Mouse (Mus musculus) cerebellum, adult 2 months (tissue): Measurements from ENCODE around the gene Synpr.

Source experiments
- CTCF ChIP-seq: fragments of 200-500 bp; IDR thresholded peaks from 2 replicates; pipeline ENCODE4 v1.5.1; 2011; ENCODE audit warnings: low read depth, mild to moderate bottlenecking, control low read depth, low read length, moderate library complexity, borderline replicate concordance; ENCODE audit not compliant: insufficient read depth
- POLR2A ChIP-seq: fragments of 200-500 bp; IDR thresholded peaks from 2 replicates; pipeline ENCODE4 v1.6.1; 2011; ENCODE audit warnings: low read length, control low read depth, borderline replicate concordance; ENCODE audit not compliant: insufficient read depth

GRCm38 (mm10) chr14:13649865-13650264 is 365.3 kb downstream of the Synpr start:
- no peak for TF ChIP-seq POLR2A
- no peak for TF ChIP-seq CTCF
